Mouse (Mus musculus) E14TG2a.4 (cell line): Measurements from ENCODE around the gene Rtl9.

ENCODE experiments used
- CTCF ChIP-seq: conservative IDR thresholded peaks from 2 replicates; pipeline ENCODE4 v1.5.1; 2014; ENCODE audit warnings: low read length
- NANOG ChIP-seq: IDR thresholded peaks from 2 replicates; pipeline ENCODE4 v1.6.1; 2014; ENCODE audit warnings: borderline replicate concordance, low read length, mixed read lengths
- POU5F1 ChIP-seq: IDR thresholded peaks from 2 replicates; pipeline ENCODE4 v1.6.1; 2014; ENCODE audit warnings: low read length, borderline replicate concordance

DNA sequence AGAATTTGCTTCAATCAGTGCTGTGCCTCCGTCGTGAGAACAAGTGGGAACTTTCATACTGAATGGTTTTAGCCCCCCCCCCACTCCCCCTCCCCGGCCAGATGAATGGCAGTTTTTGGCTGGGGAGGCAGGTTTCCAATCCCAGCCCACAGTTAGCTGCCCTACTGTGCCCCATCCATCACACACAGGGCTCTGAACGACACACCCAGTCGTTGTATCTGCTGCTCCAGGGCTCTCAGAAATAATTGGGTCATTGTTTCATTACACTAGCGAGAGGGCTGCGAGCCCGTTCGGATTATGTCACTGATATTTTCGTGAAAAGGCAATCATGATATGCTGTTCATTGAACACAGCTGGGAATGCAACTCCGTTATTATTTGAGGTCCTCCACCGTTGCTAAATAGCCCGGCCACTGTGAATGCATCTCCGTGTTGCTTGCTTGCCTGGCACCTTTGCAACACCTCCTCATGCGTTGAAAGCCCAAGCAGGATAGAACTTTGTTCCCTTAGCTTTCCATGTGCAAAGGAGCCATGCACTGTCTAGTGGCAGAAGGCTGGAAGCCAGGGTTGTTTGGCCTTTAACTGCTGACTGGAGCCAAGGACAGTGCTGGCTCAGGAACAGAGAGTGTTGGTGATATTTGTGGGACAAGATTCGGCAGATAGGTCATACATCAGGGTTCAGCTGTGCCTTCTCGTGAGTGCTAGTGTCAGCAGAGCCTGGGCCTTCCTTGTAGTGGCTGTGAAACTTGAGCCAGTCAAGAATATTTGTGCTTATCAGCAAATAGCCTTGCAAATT is 32.9 kb upstream of the Rtl9 start:
- TF ChIP-seq CTCF (no peak), NANOG (no peak), POU5F1 (no peak)
